Mouse (Mus musculus) E14TG2a.4 (cell line): ENCODE measurements around the gene Birc2.

Experiments
- CTCF ChIP-seq: conservative IDR thresholded peaks from 2 replicates; pipeline ENCODE4 v1.5.1; 2014; ENCODE audit warnings: low read length
- NANOG ChIP-seq: IDR thresholded peaks from 2 replicates; pipeline ENCODE4 v1.6.1; 2014; ENCODE audit warnings: borderline replicate concordance, low read length, mixed read lengths
- POU5F1 ChIP-seq: IDR thresholded peaks from 2 replicates; pipeline ENCODE4 v1.6.1; 2014; ENCODE audit warnings: low read length, borderline replicate concordance

DNA sequence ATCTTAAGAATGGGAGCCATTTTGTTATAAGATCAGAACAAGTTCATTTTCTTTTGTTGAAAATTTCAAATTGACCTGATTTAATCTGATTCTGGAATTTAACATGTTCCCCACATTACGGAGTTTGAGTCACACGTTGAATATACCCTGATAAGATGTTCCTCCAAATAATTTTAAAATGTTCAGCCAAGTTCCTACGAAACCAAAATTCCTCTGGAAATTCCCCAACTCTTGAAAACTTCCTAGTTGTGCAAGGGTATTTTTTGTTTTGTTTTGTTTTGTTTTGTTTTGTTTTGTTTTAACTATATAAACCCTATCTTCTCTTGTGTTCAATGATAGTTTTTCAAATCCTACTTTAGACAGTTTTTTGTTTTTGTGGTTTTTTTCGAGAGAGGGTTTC is 8.2 kb downstream of the Birc2 start:
- TF ChIP-seq CTCF (no peak), NANOG (no peak), POU5F1 (no peak)
